Mouse (Mus musculus): ENCODE data around the gene Tmem248. TPM values are rescaled to one million over a fixed set of nuclear protein-coding genes. Genes with fewer than 3 reads are reported as not detected.

Tmem248 gene
- polyA plus RNA-seq (2012; rRNA removed): 34.8 and 36.1 TPM in 2 replicates

GRCm38 (mm10) chr5:130216781-130217180 is at the start of gene Tmem248:
Tmem248 (plus strand) TSS chr5:130217081.

GRCm38 (mm10) chr5:130171423-130171954 is 45.4 kb upstream of the Tmem248 start, which contains the start of gene Rabgef1:
Rabgef1 (plus strand) TSS chr5:130171798.

GRCm38 (mm10) chr5:130255017-130255720 is 38.3 kb downstream of the Tmem248 start, which contains the start of the genes Sbds and Tyw1:
Sbds (minus strand) TSS chr5:130255530.
Tyw1 (plus strand) TSS chr5:130255619.

Other genes starting within 250 kb of the Tmem248 start
- 30.7 and 32.4 TPM in 2 replicates for gene Gusb, start 214.0 kb upstream of the Tmem248 start, polyA plus RNA-seq (2012; rRNA removed)
- gene Asl, start 187.8 kb upstream of the Tmem248 start, polyA plus RNA-seq (2012; rRNA removed): 45.4 and 49.1 TPM in 2 replicates
- gene Crcp, start 187.8 kb upstream of the Tmem248 start, polyA plus RNA-seq (2012; rRNA removed): 5.7 and 8.9 TPM in 2 replicates
- gene Tpst1, start 143.8 kb upstream of the Tmem248 start, polyA plus RNA-seq (2012; rRNA removed): 13.0 and 13.8 TPM in 2 replicates
- gene Kctd7, start 72.2 kb upstream of the Tmem248 start, polyA plus RNA-seq (2012; rRNA removed): 6.3 and 10.2 TPM in 2 replicates
- gene Rabgef1, start 45.3 kb upstream of the Tmem248 start, polyA plus RNA-seq (2012; rRNA removed): 23.0 and 30.3 TPM in 2 replicates
- gene Sbds, start 38.4 kb downstream of the Tmem248 start, polyA plus RNA-seq (2012; rRNA removed): 49.1 and 56.7 TPM in 2 replicates
- 9.0 and 10.0 TPM in 2 replicates for gene Tyw1, start 38.5 kb downstream of the Tmem248 start, polyA plus RNA-seq (2012; rRNA removed)
- gene Caln1, start 152.4 kb downstream of the Tmem248 start, polyA plus RNA-seq (2012; rRNA removed): 0.01 and 0.21 TPM in 2 replicates
- not detected in 2 replicates for gene A330070K13Rik, start 167.6 kb downstream of the Tmem248 start, polyA plus RNA-seq (2012; rRNA removed)

All from colon, adult 2 months (tissue).